Mouse (Mus musculus) thymus, adult 2 months (tissue): ENCODE data around the gene Tex22.

Experiments used
- CTCF ChIP-seq: fragments of 200-500 bp; IDR thresholded peaks from 2 replicates; pipeline ENCODE4 v1.5.1; 2012; ENCODE audit warnings: mild to moderate bottlenecking, control low read depth, low read length, moderate library complexity, borderline replicate concordance; ENCODE audit not compliant: control insufficient read depth, poor library complexity, insufficient read depth; ENCODE audit errors: extremely low read depth
- POLR2A ChIP-seq: fragments of 200-500 bp; IDR thresholded peaks from 2 replicates; pipeline ENCODE4 v1.6.1; 2012; ENCODE audit warnings: mild to moderate bottlenecking, low read length, control low read depth, moderate library complexity; ENCODE audit not compliant: control insufficient read depth, poor library complexity, insufficient read depth; ENCODE audit errors: extremely low read depth

DNA sequence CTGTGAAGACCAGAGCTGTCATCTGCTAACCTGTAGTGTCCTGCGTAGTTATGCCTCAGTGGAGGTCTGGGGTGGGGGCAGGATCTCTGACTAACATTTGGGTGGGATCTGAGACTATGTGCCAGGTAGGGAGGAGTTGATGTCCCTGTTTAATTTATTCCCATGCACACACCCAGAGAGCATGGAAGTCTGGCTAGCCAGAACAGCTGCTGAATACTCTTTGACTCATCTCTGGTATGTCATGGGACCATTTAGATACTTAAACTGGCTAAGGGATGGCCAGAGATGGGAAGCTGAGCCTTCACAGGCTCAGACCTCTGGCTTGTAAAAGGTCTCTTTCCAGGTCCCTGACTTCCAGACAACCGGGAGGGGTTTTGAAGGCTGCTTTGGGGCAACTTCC lies 46.8 kb upstream of the Tex22 start:
- TF ChIP-seq CTCF (no peak), POLR2A (no peak)
